Mouse (Mus musculus) left cerebral cortex, postnatal 4 days (tissue): ENCODE measurements at regions not wholly inside any gene's neighbourhood (a gene's known extent, or its start where the extent isn't known, plus 50 kb on each side); places are given as distances from the start of the nearest gene placed in this dataset.

Experiments
- DNase-seq: peaks from one replicate; pipeline ENCODE4 v3.0.0-alpha.2; 2022
- intact Hi-C: fragments of 180-260 bp; cut with DNase I; formaldehyde crosslinking; loops from one replicate; pipeline ENCODE4 v1.15.1; 2025

DNA sequence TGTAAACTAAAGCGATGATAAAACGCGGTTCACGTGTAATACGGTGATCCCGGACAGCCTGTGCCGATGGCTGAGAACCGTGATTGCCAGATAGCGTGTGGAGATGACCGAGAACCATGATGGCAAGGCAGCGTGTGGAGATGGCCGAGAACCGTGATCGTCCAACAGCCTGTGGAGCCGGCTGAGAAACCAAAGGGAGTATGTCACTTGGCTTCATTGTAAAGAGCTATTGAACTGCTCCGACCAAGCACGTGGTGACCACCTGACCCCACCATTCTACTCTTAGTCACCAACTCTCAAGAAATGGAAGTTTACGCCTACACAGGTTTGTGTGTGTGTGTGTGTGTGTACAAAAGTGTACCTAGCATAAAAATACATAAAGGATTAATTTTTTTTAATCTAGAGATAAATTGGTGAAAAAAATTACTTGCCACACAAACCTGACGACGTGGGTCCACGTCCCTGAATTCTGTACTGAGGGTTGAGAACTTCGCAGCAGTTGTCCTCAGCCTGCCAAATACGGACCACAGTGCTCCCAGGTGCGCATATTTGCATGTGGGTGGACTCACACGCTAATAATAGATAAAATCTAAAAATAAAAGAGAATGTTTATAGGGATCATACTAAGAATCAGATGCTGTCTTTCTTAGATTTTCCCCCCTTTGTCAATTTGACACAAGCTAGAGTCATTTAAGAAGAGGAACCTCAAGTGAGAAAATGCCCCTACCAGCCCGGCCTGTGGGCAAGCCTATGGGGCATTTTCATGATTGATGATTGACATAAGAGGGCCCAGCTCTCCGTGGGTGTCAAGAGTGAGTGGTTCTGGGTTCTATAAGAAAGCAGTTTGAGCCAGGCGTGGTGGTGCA lies 56.6 kb upstream of the Mef2a start:
- DNase-seq: no peak
- intact Hi-C loops: no loop called here

DNA sequence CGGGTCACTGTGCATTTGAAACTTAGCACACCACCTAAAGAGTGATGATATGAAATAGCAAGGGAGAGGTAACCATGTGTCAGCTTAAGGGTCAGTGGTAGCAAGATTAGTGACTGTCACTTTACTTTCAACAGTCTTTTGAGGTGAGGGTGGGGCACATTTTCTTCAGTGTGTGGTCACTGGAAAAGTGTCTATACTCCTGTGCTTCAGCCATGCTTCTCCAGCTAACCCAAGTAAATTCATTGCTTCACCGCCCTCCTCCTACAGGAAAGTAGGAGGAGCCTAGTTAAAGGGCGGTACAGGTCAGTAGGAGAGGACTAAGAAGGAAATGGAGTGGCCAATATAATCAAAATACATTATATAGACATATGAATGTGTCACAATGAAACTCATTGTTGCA lies 55.7 kb upstream of the Mef2a start:
- DNase-seq: no peak
- intact Hi-C loops: no loop called here

- intact Hi-C loops: no loop called here
Measured at GRCm38 (mm10) chr7:67426076-67426475, 53.4 kb upstream of the Mef2a start.

DNA sequence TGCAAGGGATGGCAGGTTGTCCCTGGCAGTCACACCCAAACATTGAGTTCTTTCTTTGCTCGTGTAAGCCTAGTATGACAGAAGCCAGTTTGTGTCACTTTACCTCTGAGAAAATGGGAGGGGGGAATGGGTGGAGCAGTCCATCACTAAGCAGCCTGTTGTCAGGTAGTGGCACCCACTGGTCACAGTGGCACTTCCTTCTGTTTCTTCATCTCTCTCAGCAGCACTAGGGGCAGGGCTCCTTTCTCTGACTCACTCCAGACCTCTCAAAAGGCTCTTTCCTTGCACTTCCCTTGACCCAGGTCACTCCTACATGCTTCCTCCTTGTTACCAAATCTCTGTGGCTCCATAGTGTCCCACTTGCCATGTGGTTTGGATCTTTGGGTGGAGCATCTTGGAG lies 52.9 kb upstream of the Mef2a start:
- intact Hi-C loops: no loop called here
- DNase-seq: no peak

More at GRCm38 (mm10) chr7:67426076-67426475, 53.4 kb upstream of the Mef2a start:
- DNase-seq: no peak

DNA sequence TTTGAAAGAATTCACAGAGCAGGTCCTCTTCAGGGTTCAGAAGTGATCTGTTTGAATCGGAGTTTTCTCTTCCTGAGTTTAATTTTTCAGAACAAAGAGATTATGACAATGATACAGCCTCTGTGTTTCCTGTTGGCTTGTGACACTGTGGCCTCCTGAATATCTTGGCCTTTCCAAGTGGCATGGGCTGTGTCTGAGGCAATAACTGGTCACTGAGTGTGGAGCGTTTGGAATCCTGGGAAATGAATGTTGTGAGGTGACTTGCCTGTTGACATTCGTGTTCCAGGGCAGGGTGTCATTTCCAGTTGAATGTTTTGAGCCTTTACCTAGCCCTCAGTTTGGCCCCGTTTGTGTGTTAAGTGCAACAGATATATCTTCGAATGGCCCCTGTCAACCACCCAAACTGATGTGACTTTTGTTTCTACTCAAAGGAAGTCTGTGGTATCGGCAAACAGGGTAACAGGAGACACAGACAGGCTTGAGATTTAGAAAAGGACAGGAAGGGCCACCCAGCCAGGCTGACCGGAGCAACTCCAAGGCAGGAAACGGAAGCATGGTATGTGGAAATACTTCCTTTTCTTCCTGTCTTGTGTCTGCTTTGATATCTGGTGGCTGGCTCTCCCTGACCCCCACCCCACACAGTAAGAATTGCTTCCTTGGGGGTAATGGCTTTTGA lies 52.3 kb upstream of the Mef2a start:
- intact Hi-C loops: no loop called here
- DNase-seq: no peak
